Mouse (Mus musculus) forebrain, embryonic 11.5 days (tissue): Measurements from ENCODE around the gene Tmem201. TPM values are rescaled to one million over a fixed set of nuclear protein-coding genes. Genes with fewer than 3 reads are reported as not detected.
"Not testable (repeated sequence)": the region's sequence is repeated elsewhere in the genome, so short reads cannot be mapped to it uniquely, and the experiment has no call there.

ENCODE experiments used
- ATAC-seq: fragments of 200-750 bp; cut with Nextera tagmentation; replicated peaks from 2 replicates; pipeline ENCODE4 v1.8.0; 2017; ENCODE audit warnings: moderate TSS enrichment; ENCODE audit not compliant: low FRiP score
- DNase-seq: peaks from one replicate; pipeline ENCODE4 v3.0.0-alpha.2; 2017; ENCODE audit warnings: low spot score
- H3K27ac ChIP-seq: fragments of 300-500 bp; sonication (generic); 2 replicates; pipeline ENCODE4 v1.5.1; 2014; ENCODE audit warnings: low read depth, low read length
- H3K27me3 ChIP-seq: fragments of 300-500 bp; sonication (generic); 2 replicates; pipeline ENCODE4 v1.6.1; 2014; ENCODE audit warnings: mild to moderate bottlenecking, low read length, mixed read lengths; ENCODE audit not compliant: control insufficient read depth, insufficient read depth
- H3K36me3 ChIP-seq: fragments of 300-500 bp; sonication (generic); 2 replicates; pipeline ENCODE4 v1.6.1; 2014; ENCODE audit warnings: mild to moderate bottlenecking, low read length, moderate library complexity, mixed read lengths; ENCODE audit not compliant: control insufficient read depth, insufficient read depth
- H3K4me1 ChIP-seq: fragments of 300-500 bp; sonication (generic); replicated peaks from 2 replicates; pipeline ENCODE4 v1.6.1; 2014; ENCODE audit warnings: low read length, mixed read lengths; ENCODE audit not compliant: control insufficient read depth, insufficient read depth
- H3K4me2 ChIP-seq: fragments of 300-500 bp; sonication (generic); 2 replicates; pipeline ENCODE4 v1.6.1; 2014; ENCODE audit warnings: low read depth, mild to moderate bottlenecking, low read length, moderate library complexity, mixed read lengths; ENCODE audit not compliant: severe bottlenecking
- H3K4me3 ChIP-seq: fragments of 300-500 bp; sonication (generic); 2 replicates; pipeline ENCODE4 v1.5.1; 2014; ENCODE audit warnings: low read depth, low read length
- H3K9ac ChIP-seq: fragments of 300-500 bp; sonication (generic); 2 replicates; pipeline ENCODE4 v1.6.1; 2014; ENCODE audit warnings: low read length
- H3K9me3 ChIP-seq: fragments of 300-500 bp; sonication (generic); 2 replicates; pipeline ENCODE4 v1.6.1; 2016; ENCODE audit warnings: low read length, mixed read lengths; ENCODE audit not compliant: control insufficient read depth
- whole genome bisulfite sequencing: fragments of 180-500 bp; shearing (Covaris S2); extraction: QIAGEN DNeasy Blood & Tissue Kit; methylation state at CpG from one replicate; pipeline ENCODE4 v1.1.7; 2014; 5-methylcytosine and 5-hydroxymethylcytosine counted together
- polyA plus RNA-seq: library from polyadenylated mRNA; unstranded; fragments of >200 nt; fragmentation: Nextera tagmentation; extraction: Ambion mirVana; gene quantifications from 2 replicates; pipeline ENCODE4 v1.2.1, GENCODE M21; 2014

The Tmem201 gene
- polyA plus RNA-seq, 1 experiment from 2014 or later, result 25.1 TPM

DNA sequence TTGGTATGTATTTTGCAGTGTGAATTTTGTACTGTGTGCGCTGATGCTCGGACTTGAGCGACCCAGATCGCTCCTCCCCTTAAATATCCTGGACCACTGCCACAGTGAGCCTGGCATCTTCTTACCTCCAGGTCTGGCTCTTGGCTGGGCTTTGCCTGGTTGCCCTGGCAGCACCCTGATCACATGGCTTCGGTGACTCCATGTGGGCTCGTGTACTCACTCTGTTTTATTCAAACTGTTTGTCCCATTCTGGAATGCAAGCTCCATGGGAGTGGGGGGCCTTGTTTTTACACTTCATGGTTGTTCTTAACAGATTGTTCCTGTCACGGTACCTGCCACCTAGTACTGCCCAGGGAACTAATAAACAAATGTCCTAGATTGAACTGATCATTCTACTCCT lies 37.5 kb upstream of the Tmem201 start:
- Histone ChIP-seq H3K36me3 (no peaks in the 10 kb centered on the region), H3K9ac (no peak overlapping the region), H3K4me3 (no peak overlapping the region), H3K4me1 (peaks cover 4% of the 10 kb centered on the region; the same call in 1 of the 2 replicates), H3K9me3 (no peaks in the 10 kb centered on the region), H3K27me3 (peaks cover 25% of the 10 kb centered on the region), H3K4me2 (no peak overlapping the region), H3K27ac (no peak overlapping the region)
- ATAC-seq (no peak), DNase-seq (no peak)
- WGBS, result 84% methylated on average over 7 of the region's 7 CpGs

DNA sequence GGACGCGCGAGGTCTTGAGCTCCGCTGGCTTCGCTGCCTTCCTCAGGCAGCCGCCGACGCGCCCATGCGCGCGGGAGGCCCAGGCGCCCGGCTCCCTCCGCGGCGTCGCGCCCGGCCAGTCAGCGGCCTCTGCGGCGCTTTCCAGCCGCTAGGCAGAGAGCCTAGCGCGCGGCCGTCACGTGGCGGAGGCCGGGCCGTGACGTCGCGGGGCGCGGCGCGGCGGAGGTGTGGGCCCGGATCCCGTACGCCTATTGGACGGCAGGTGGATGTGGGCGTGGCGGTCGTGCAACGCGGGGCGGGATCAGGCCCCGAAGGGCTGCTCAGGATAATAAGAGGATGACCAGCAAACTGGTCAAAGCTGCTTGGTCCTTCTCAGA lies 36.2 kb upstream of the Tmem201 start, which contains the start of gene Slc25a33:
TSS of gene Slc25a33 (minus strand) at position 184 of the 377 bp plus-strand sequence.
- no peaks in the 10 kb centered on the region for H3K36me3 ChIP-seq
- H3K4me2 ChIP-seq, result peak within 1 kb of the TSS; percentile 98
- H3K27ac ChIP-seq, result peak within 1 kb of the TSS; percentile 31; the same call in 1 of the 2 replicates
- WGBS, result under 1% methylated on average over 48 of the region's 51 CpGs
- H3K9ac ChIP-seq, result peak within 1 kb of the TSS; percentile 73
- DNase-seq (peak; percentile 96), ATAC-seq (peak; percentile 98)
- H3K9me3 ChIP-seq, result no peaks in the 10 kb centered on the region
- H3K4me3 ChIP-seq, result peak within 1 kb of the TSS; percentile 63
- peaks cover 31% of the 10 kb centered on the region for H3K27me3 ChIP-seq
- H3K4me1 ChIP-seq, result peaks cover 4% of the 10 kb centered on the region; the same call in 1 of the 2 replicates

DNA sequence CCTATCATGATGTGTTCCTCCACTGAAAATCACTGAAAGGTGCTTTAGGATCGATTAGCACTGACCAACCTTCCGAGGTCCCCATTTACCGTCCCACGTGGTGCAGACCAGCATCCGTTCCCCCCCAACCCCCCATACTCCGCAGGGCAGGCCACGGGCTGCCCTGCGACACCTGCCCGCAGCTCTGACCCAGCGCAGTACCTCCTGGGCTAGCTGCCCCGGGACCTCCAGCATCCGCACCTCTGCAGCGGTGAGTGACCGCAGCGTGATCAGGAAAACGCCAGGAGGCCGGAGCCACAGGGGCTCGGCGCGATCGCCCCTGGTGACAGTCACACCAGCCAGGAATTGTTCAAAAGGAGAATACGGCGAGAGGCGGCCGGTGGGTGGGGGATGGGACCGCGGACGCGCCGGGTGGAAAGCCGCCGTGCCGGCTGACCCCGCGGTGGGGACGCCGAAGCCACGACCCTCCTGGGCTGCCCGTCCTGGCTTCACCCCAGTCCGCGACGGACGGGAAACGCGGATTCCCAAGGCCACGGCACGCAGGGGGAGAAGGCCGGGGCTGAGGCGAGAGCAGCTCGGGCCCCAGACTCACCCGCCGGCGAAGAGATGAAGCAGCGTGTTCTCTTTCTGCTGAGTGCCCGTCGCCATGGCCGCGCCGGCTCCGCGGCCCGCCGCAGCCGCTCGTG lies 35.7 kb upstream of the Tmem201 start:
- peak overlapping the region; percentile 31; the same call in 1 of the 2 replicates for H3K27ac ChIP-seq
- peak overlapping the region; percentile 73 for H3K9ac ChIP-seq
- peaks cover 32% of the 10 kb centered on the region for H3K27me3 ChIP-seq
- H3K9me3 ChIP-seq, result no peaks in the 10 kb centered on the region
- no peaks in the 10 kb centered on the region for H3K36me3 ChIP-seq
- WGBS, result under 1% methylated on average over 57 of the region's 65 CpGs
- peak; percentile 78 for DNase-seq
- peak overlapping the region; percentile 98 for H3K4me2 ChIP-seq
- ATAC-seq, result peak; percentile 70
- H3K4me1 ChIP-seq, result peaks cover 4% of the 10 kb centered on the region; the same call in 1 of the 2 replicates
- H3K4me3 ChIP-seq, result peak overlapping the region; percentile 63

DNA sequence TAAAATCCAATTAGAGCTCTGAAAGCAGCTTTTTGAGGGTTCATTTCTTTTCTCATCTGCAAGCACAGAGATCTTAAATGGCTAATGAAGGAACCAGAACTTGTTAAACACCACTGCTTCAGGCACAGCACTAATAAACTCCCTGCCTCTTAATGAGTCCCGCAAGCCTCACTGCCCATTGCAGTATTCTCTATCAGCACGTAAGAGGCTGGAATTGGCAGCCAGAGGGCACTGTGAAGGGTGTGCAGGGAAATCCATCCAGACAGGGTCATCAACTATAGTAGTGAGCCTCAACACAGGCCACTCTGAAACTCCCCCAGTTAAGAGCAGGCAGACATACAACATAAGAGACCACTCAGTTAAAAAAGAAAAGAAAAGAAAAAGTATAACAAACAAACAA lies 34.5 kb upstream of the Tmem201 start:
- Histone ChIP-seq H3K9me3 (no peaks in the 10 kb centered on the region), H3K27me3 (peaks cover 34% of the 10 kb centered on the region), H3K4me2 (no peak overlapping the region; the same call in 1 of the 2 replicates), H3K9ac (no peak overlapping the region), H3K4me1 (peaks cover 4% of the 10 kb centered on the region; the same call in 1 of the 2 replicates), H3K27ac (no peak overlapping the region), H3K36me3 (no peaks in the 10 kb centered on the region), H3K4me3 (no peak overlapping the region)
- WGBS, result 5% methylated on average over 2 of the region's 2 CpGs
- DNase-seq (peak; percentile 69), ATAC-seq (no peak)

DNA sequence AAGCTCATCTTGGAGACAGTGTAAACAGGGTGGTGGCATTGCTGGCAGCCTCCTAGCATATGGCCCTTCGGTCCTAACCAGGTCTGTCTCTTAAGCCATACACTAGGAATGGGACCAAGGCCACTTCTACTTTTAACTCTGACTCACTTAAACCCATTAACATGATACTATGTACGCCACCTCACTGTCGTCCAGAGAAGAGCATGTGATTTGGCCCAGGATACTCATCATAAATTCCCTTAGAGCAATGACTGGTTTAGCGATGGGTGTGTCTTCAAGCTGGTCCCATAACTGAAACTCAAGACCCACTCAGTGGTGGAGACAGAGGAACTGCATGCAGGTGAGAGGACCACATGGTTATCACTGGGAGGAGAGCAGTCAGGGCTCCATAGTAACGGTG lies 27.4 kb upstream of the Tmem201 start:
- Histone ChIP-seq H3K4me1 (no peaks in the 10 kb centered on the region), H3K4me3 (no peak overlapping the region), H3K9ac (no peak overlapping the region), H3K27ac (no peak overlapping the region), H3K4me2 (no peak overlapping the region), H3K27me3 (peaks cover 8% of the 10 kb centered on the region), H3K36me3 (no peaks in the 10 kb centered on the region), H3K9me3 (no peaks in the 10 kb centered on the region)
- WGBS, result 94% methylated on average over 5 of the region's 5 CpGs
- ATAC-seq (no peak), DNase-seq (no peak)

DNA sequence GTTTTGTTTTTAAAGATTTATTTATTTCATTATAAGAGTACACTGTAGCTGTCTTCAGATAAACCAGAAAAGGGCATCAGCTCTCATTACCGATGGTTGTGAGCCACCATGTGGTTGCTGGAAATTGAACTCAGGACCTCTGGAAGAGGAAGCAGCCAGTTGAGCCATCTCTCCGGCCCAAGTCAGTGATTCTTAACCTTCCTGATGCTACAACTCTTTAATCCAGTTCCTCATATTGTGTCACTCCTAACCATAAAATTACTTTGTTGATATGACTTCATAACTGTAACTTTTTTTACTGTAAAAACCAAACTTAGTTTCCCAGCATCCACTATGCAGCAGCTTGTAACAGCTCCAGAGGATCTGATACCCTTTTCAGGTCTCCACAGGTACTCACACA lies 25.5 kb upstream of the Tmem201 start:
- H3K9me3 ChIP-seq, result no peaks in the 10 kb centered on the region
- no peak overlapping the region for H3K9ac ChIP-seq
- WGBS, result 84% methylated on average over 2 of the region's 2 CpGs
- no peak overlapping the region for H3K27ac ChIP-seq
- ATAC-seq, result no peak
- H3K4me2 ChIP-seq, result no peak overlapping the region
- no peak overlapping the region for H3K4me3 ChIP-seq
- DNase-seq, result no peak
- H3K4me1 ChIP-seq, result no peaks in the 10 kb centered on the region
- H3K36me3 ChIP-seq, result no peaks in the 10 kb centered on the region
- H3K27me3 ChIP-seq, result no peaks in the 10 kb centered on the region

DNA sequence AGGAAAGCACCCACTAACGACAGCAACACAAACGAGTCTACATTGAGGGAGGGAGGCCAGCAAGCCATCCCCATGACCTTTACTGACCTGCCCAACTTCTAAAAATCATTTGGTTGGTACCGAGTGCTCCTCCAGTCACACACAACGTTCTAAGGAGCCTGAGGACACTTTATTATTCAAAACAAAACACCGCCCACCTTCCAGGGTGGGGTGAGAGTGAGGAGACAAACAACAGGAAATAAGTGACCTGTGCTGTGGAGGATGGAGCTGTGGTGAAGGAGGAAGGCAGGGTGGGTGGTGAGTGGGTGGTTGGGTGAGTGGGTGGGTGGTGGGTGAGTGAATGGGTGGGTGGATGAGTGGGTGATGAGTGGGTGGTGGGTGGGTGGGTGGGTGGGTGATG lies 21.7 kb upstream of the Tmem201 start:
- Histone ChIP-seq H3K27ac (no peak overlapping the region), H3K4me3 (no peak overlapping the region), H3K9ac (no peak overlapping the region), H3K27me3 (no peaks in the 10 kb centered on the region), H3K4me1 (no peaks in the 10 kb centered on the region), H3K36me3 (no peaks in the 10 kb centered on the region), H3K9me3 (no peaks in the 10 kb centered on the region), H3K4me2 (no peak overlapping the region)
- DNase-seq, result no peak
- no peak for ATAC-seq
- WGBS, result 59% methylated on average over 5 of the region's 5 CpGs

DNA sequence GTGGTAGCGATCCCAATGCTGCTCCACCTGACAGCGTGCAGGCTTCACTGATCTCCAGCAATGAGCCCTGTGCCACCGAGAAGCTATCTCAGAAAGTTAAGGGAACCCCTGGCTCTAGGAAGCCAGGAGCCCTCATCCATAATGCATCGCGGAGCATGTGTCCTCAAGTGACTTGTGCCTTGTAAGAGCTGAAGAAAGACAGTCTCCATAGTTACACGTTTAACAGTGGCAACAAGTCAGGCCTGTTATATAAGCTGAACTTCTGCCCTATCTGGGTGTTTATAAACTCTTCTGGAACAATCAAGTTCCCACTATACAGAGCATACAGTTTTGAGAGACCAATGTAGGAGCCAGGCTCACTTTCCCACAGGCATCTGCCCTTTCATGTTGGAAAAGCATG lies 20.6 kb upstream of the Tmem201 start:
- ATAC-seq (no peak), DNase-seq (no peak)
- WGBS, result 88% methylated on average over 6 of the region's 6 CpGs
- no peak overlapping the region for H3K27ac ChIP-seq
- H3K36me3 ChIP-seq, result no peaks in the 10 kb centered on the region
- no peaks in the 10 kb centered on the region for H3K4me1 ChIP-seq
- no peaks in the 10 kb centered on the region for H3K9me3 ChIP-seq
- H3K9ac ChIP-seq, result no peak overlapping the region
- no peaks in the 10 kb centered on the region for H3K27me3 ChIP-seq
- no peak overlapping the region for H3K4me2 ChIP-seq
- no peak overlapping the region for H3K4me3 ChIP-seq

DNA sequence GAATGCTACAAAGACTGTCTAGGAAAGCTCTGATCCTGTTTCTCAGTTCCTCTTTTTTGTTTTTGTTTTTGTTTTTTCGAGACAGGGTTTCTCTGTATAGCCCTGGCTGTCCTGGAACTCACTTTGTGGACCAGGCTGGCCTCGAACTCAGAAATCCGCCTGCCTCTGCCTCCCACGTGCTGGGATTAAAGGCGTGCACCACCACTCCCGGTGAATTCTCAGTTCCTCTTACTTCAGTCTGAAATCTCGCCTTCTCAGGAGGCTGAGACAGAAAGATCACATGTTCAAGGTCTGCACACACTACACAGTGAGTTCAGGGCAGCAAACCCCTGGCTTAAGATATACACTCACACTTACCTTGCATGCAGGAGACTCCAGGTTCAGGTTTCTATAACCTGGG lies 18.7 kb upstream of the Tmem201 start:
- not testable (repeated sequence) for DNase-seq, H3K27ac ChIP-seq, H3K9me3 ChIP-seq, H3K4me1 ChIP-seq, H3K36me3 ChIP-seq, H3K27me3 ChIP-seq, H3K4me3 ChIP-seq, ATAC-seq, H3K9ac ChIP-seq, H3K4me2 ChIP-seq
- WGBS, result 90% methylated on average over 7 of the region's 7 CpGs
